Mouse (Mus musculus) neural tube, embryonic 13.5 days (tissue): ENCODE data around the gene Gm21188. TPM values are rescaled to one million over a fixed set of nuclear protein-coding genes. Genes with fewer than 3 reads are reported as not detected.
"Not testable (repeated sequence)": the region's sequence is repeated elsewhere in the genome, so short reads cannot be mapped to it uniquely, and the experiment has no call there.

Experiments
- ATAC-seq: fragments of 200-750 bp; cut with Nextera tagmentation; 2 replicates; pipeline ENCODE4 v1.8.0; 2017; ENCODE audit warnings: low read depth, mild to moderate bottlenecking, moderate TSS enrichment, moderate library complexity
- H3K27ac ChIP-seq: fragments of 300-500 bp; sonication (generic); replicated peaks from 2 replicates; pipeline ENCODE4 v1.5.1; 2015; ENCODE audit warnings: moderate library complexity, mild to moderate bottlenecking, inconsistent platforms
- H3K27me3 ChIP-seq: fragments of 300-500 bp; sonication (generic); 2 replicates; pipeline ENCODE4 v1.6.1; 2015; ENCODE audit warnings: mild to moderate bottlenecking, inconsistent platforms
- H3K36me3 ChIP-seq: fragments of 300-500 bp; sonication (generic); 2 replicates; pipeline ENCODE4 v1.6.1; 2015; ENCODE audit warnings: mild to moderate bottlenecking, inconsistent platforms
- H3K4me1 ChIP-seq: fragments of 300-500 bp; sonication (generic); replicated peaks from 2 replicates; pipeline ENCODE4 v1.6.1; 2015; ENCODE audit warnings: inconsistent platforms
- H3K4me2 ChIP-seq: fragments of 300-500 bp; sonication (generic); 2 replicates; pipeline ENCODE4 v1.6.1; 2015; ENCODE audit warnings: inconsistent platforms, mild to moderate bottlenecking, moderate library complexity
- H3K4me3 ChIP-seq: fragments of 300-500 bp; sonication (generic); 2 replicates; pipeline ENCODE4 v1.5.1; 2015; ENCODE audit warnings: mild to moderate bottlenecking, inconsistent platforms
- H3K9ac ChIP-seq: fragments of 300-500 bp; sonication (generic); 2 replicates; pipeline ENCODE4 v1.6.1; 2015; ENCODE audit warnings: moderate library complexity, mild to moderate bottlenecking, inconsistent platforms
- H3K9me3 ChIP-seq: fragments of 300-500 bp; sonication (generic); 2 replicates; pipeline ENCODE4 v1.6.1; 2016; ENCODE audit warnings: inconsistent platforms
- WGBS: fragments of 180-500 bp; shearing (Covaris S2); methylation state at CpG from one replicate; pipeline ENCODE4 v1.1.7; 2015; 5-methylcytosine and 5-hydroxymethylcytosine counted together
- polyA plus RNA-seq: library from polyadenylated mRNA; unstranded; fragments of >200 nt; fragmentation: Nextera tagmentation; extraction: Ambion mirVana; gene quantifications from 2 replicates; pipeline ENCODE4 v1.2.1, GENCODE M21; 2015

Gene Gm21188
- polyA plus RNA-seq, 1 experiment from 2014 or later = 0.10 TPM

- H3K9me3 ChIP-seq, H3K4me2 ChIP-seq, H3K4me3 ChIP-seq, ATAC-seq, H3K9ac ChIP-seq, H3K36me3 ChIP-seq, H3K4me1 ChIP-seq, H3K27ac ChIP-seq: not testable (repeated sequence)
- H3K27me3 ChIP-seq = peaks cover 30% of the 10 kb centered on the region
- under 1% methylated on average over 21 of the region's 21 CpGs for WGBS
These were observed 27.0 kb downstream of the Gm21188 start for GRCm38 (mm10) chr13:120025004-120025403.

GRCm38 (mm10) chr13:120024581-120024980 lies 27.4 kb downstream of the Gm21188 start:
- 11% methylated on average over 9 of the region's 9 CpGs for WGBS

GRCm38 (mm10) chr13:120021477-120021876 lies 30.5 kb downstream of the Gm21188 start:
- H3K36me3 ChIP-seq, ATAC-seq: not testable (repeated sequence)
- no CpG with 5 or more reads among the region's 1 CpGs for WGBS

More at GRCm38 (mm10) chr13:120024581-120024980, 27.4 kb downstream of the Gm21188 start:
- not testable (repeated sequence) for ATAC-seq, H3K4me1 ChIP-seq, H3K27ac ChIP-seq, H3K4me3 ChIP-seq, H3K4me2 ChIP-seq, H3K9me3 ChIP-seq, H3K9ac ChIP-seq, H3K36me3 ChIP-seq
- peaks cover 30% of the 10 kb centered on the region for H3K27me3 ChIP-seq

GRCm38 (mm10) chr13:120015348-120016007 lies 36.5 kb downstream of the Gm21188 start:
- ATAC-seq = not testable (repeated sequence)

More at GRCm38 (mm10) chr13:120021477-120021876, 30.5 kb downstream of the Gm21188 start:
- H3K27me3 ChIP-seq = peaks cover 32% of the 10 kb centered on the region
- H3K4me3 ChIP-seq, H3K4me2 ChIP-seq, H3K9ac ChIP-seq, H3K27ac ChIP-seq, H3K4me1 ChIP-seq, H3K9me3 ChIP-seq: not testable (repeated sequence)

GRCm38 (mm10) chr13:120013962-120014361 lies 38.0 kb downstream of the Gm21188 start:
- not testable (repeated sequence) for H3K4me1 ChIP-seq, H3K36me3 ChIP-seq, H3K27me3 ChIP-seq, H3K9me3 ChIP-seq, H3K9ac ChIP-seq, H3K4me3 ChIP-seq, H3K27ac ChIP-seq, H3K4me2 ChIP-seq, ATAC-seq
- WGBS = no CpG with 5 or more reads among the region's 2 CpGs

More at GRCm38 (mm10) chr13:120015348-120016007, 36.5 kb downstream of the Gm21188 start:
- not testable (repeated sequence) for H3K27ac ChIP-seq, H3K36me3 ChIP-seq, H3K9me3 ChIP-seq, H3K27me3 ChIP-seq, H3K9ac ChIP-seq, H3K4me1 ChIP-seq, H3K4me3 ChIP-seq, H3K4me2 ChIP-seq
- WGBS = 2% methylated on average over 8 of the region's 32 CpGs

- not testable (repeated sequence) for H3K4me3 ChIP-seq, H3K27ac ChIP-seq, H3K9ac ChIP-seq, H3K4me2 ChIP-seq, H3K36me3 ChIP-seq, ATAC-seq, H3K4me1 ChIP-seq, H3K27me3 ChIP-seq, H3K9me3 ChIP-seq
- WGBS = no CpG with 5 or more reads among the region's 5 CpGs
These were observed 38.5 kb downstream of the Gm21188 start for GRCm38 (mm10) chr13:120013544-120013943.

- ATAC-seq, H3K36me3 ChIP-seq, H3K4me3 ChIP-seq, H3K9me3 ChIP-seq, H3K27ac ChIP-seq, H3K9ac ChIP-seq, H3K27me3 ChIP-seq, H3K4me2 ChIP-seq, H3K4me1 ChIP-seq: not testable (repeated sequence)
These were observed 41.9 kb downstream of the Gm21188 start for GRCm38 (mm10) chr13:120010068-120010467.

- not testable (repeated sequence) for H3K4me3 ChIP-seq, H3K27me3 ChIP-seq, H3K4me2 ChIP-seq, H3K9me3 ChIP-seq, ATAC-seq, H3K4me1 ChIP-seq, H3K9ac ChIP-seq, H3K27ac ChIP-seq, H3K36me3 ChIP-seq
- WGBS = no CpG with 5 or more reads among the region's 4 CpGs
These were observed 52.8 kb downstream of the Gm21188 start for GRCm38 (mm10) chr13:119999215-119999614.

GRCm38 (mm10) chr13:119998442-119999086 lies 53.4 kb downstream of the Gm21188 start:
- H3K4me3 ChIP-seq, H3K4me2 ChIP-seq, H3K27ac ChIP-seq, H3K4me1 ChIP-seq, H3K9ac ChIP-seq, H3K36me3 ChIP-seq, H3K27me3 ChIP-seq, H3K9me3 ChIP-seq: not testable (repeated sequence)
- WGBS = no CpG with 5 or more reads among the region's 22 CpGs
- peak; percentile 53 for ATAC-seq

- not testable (repeated sequence) for H3K9ac ChIP-seq, H3K9me3 ChIP-seq, H3K4me1 ChIP-seq, H3K4me2 ChIP-seq, H3K27me3 ChIP-seq, H3K4me3 ChIP-seq, H3K27ac ChIP-seq, H3K36me3 ChIP-seq, ATAC-seq
- no CpG with 5 or more reads among the region's 10 CpGs for WGBS
These were observed 60.0 kb downstream of the Gm21188 start for GRCm38 (mm10) chr13:119991917-119992496.

GRCm38 (mm10) chr13:119991264-119991663 lies 60.7 kb downstream of the Gm21188 start:
- no CpG with 5 or more reads among the region's 13 CpGs for WGBS
- not testable (repeated sequence) for H3K4me2 ChIP-seq

More at GRCm38 (mm10) chr13:119991264-119991663, 60.7 kb downstream of the Gm21188 start:
- not testable (repeated sequence) for H3K4me3 ChIP-seq, H3K27me3 ChIP-seq, H3K9me3 ChIP-seq, H3K4me1 ChIP-seq, H3K27ac ChIP-seq, H3K36me3 ChIP-seq, H3K9ac ChIP-seq
- ATAC-seq = 0 out of 2 replicates have a peak, but pooled peaks have one; percentile 23
